Mouse (Mus musculus): Measurements from ENCODE around the gene Magi1.
"Not testable (repeated sequence)": the region's sequence is repeated elsewhere in the genome, so short reads cannot be mapped to it uniquely, and the experiment has no call there.

Magi1 gene

GRCm38 (mm10) chr6:94064832-94065231 is 218.9 kb downstream of the Magi1 start:
- DNase-seq (ENCODE audit: low read depth, low spot score) = no peak

- no peak for DNase-seq (ENCODE audit: low read depth, low spot score)
Measured at GRCm38 (mm10) chr6:94063542-94063941, 220.2 kb downstream of the Magi1 start.

- no peak for DNase-seq (ENCODE audit: low read depth, low spot score)
Measured at GRCm38 (mm10) chr6:94061424-94061980, 222.2 kb downstream of the Magi1 start.

- DNase-seq (ENCODE audit: low read depth, low spot score) = no peak
Measured at GRCm38 (mm10) chr6:94060621-94061213, 223.0 kb downstream of the Magi1 start.

- no peak for DNase-seq (ENCODE audit: low read depth, low spot score)
Measured at GRCm38 (mm10) chr6:94059090-94059489, 224.6 kb downstream of the Magi1 start.

- no peak for DNase-seq (ENCODE audit: low read depth, low spot score)
Measured at GRCm38 (mm10) chr6:94053920-94054319, 229.8 kb downstream of the Magi1 start.

- DNase-seq (ENCODE audit: low read depth, low spot score) = no peak
Measured at GRCm38 (mm10) chr6:94045180-94045579, 238.5 kb downstream of the Magi1 start.

GRCm38 (mm10) chr6:94043461-94043860 is 240.3 kb downstream of the Magi1 start:
- DNase-seq (ENCODE audit: low read depth, low spot score) = no peak

GRCm38 (mm10) chr6:94040093-94040492 is 243.6 kb downstream of the Magi1 start:
- no peak for DNase-seq (ENCODE audit: low read depth, low spot score)

- no peak for DNase-seq (ENCODE audit: low read depth, low spot score)
Measured at GRCm38 (mm10) chr6:94038897-94039296, 244.8 kb downstream of the Magi1 start.

- no peak for DNase-seq (ENCODE audit: low read depth, low spot score)
Measured at GRCm38 (mm10) chr6:94036554-94036953, 247.2 kb downstream of the Magi1 start.

GRCm38 (mm10) chr6:94026361-94026760 is 257.4 kb downstream of the Magi1 start:
- DNase-seq (ENCODE audit: low read depth, low spot score) = no peak

- no peak for DNase-seq (ENCODE audit: low read depth, low spot score)
Measured at GRCm38 (mm10) chr6:94022437-94022836, 261.3 kb downstream of the Magi1 start.

GRCm38 (mm10) chr6:94021239-94021962 is 262.3 kb downstream of the Magi1 start:
- DNase-seq (ENCODE audit: low read depth, low spot score) = no peak

- no peak for DNase-seq (ENCODE audit: low read depth, low spot score)
Measured at GRCm38 (mm10) chr6:94020566-94020965, 263.2 kb downstream of the Magi1 start.

- DNase-seq (ENCODE audit: low read depth, low spot score) = no peak
Measured at GRCm38 (mm10) chr6:94019935-94020334, 263.8 kb downstream of the Magi1 start.

- no peak for DNase-seq (ENCODE audit: low read depth, low spot score)
Measured at GRCm38 (mm10) chr6:94013761-94014160, 270.0 kb downstream of the Magi1 start.

GRCm38 (mm10) chr6:94011947-94012346 is 271.8 kb downstream of the Magi1 start:
- DNase-seq (ENCODE audit: low read depth, low spot score) = no peak

- DNase-seq (ENCODE audit: low read depth, low spot score) = no peak
Measured at GRCm38 (mm10) chr6:94011521-94011920, 272.2 kb downstream of the Magi1 start.

- DNase-seq (ENCODE audit: low read depth, low spot score) = no peak
Measured at GRCm38 (mm10) chr6:94008577-94008976, 275.1 kb downstream of the Magi1 start.

- not testable (repeated sequence) for DNase-seq (ENCODE audit: low read depth, low spot score)
Measured at GRCm38 (mm10) chr6:94003586-94003985, 280.1 kb downstream of the Magi1 start.

GRCm38 (mm10) chr6:93996841-93997485 is 286.8 kb downstream of the Magi1 start:
- DNase-seq (ENCODE audit: low read depth, low spot score) = no peak

- DNase-seq (ENCODE audit: low read depth, low spot score) = no peak
Measured at GRCm38 (mm10) chr6:93987561-93987960, 296.2 kb downstream of the Magi1 start.

Data from c-Kit-negative CD71-positive TER-119-positive erythroid progenitor cells, embryonic 14.5 days (primary cell).